Mouse (Mus musculus) lung, embryonic 16.5 days (tissue): Measurements from ENCODE around the gene Anapc7. TPM values are rescaled to one million over a fixed set of nuclear protein-coding genes. Genes with fewer than 3 reads are reported as not detected.
"Not testable (repeated sequence)": the region's sequence is repeated elsewhere in the genome, so short reads cannot be mapped to it uniquely, and the experiment has no call there.

Experiments
- ATAC-seq: fragments of 200-750 bp; cut with Nextera tagmentation; 2 replicates; pipeline ENCODE4 v1.8.0; 2017; ENCODE audit warnings: low read depth, mild to moderate bottlenecking, moderate library complexity
- H3K27ac ChIP-seq: fragments of 300-500 bp; sonication (generic); 2 replicates; pipeline ENCODE4 v1.5.1; 2014; ENCODE audit warnings: mild to moderate bottlenecking, control low read depth, low read length
- H3K27me3 ChIP-seq: fragments of 300-500 bp; sonication (generic); 2 replicates; pipeline ENCODE4 v1.6.1; 2014; ENCODE audit warnings: low read depth, low read length, mixed read lengths; ENCODE audit not compliant: control insufficient read depth, insufficient read depth
- H3K36me3 ChIP-seq: fragments of 300-500 bp; sonication (generic); 2 replicates; pipeline ENCODE4 v1.6.1; 2014; ENCODE audit warnings: low read length; ENCODE audit not compliant: control insufficient read depth, insufficient read depth
- H3K4me1 ChIP-seq: fragments of 300-500 bp; sonication (generic); replicated peaks from 2 replicates; pipeline ENCODE4 v1.6.1; 2014; ENCODE audit warnings: low read length, mixed read lengths; ENCODE audit not compliant: control insufficient read depth, insufficient read depth
- H3K4me2 ChIP-seq: fragments of 300-500 bp; sonication (generic); 2 replicates; pipeline ENCODE4 v1.6.1; 2014; ENCODE audit warnings: low read depth, low read length, control low read depth
- H3K4me3 ChIP-seq: fragments of 300-500 bp; sonication (generic); 2 replicates; pipeline ENCODE4 v1.5.1; 2014; ENCODE audit warnings: mild to moderate bottlenecking, low read length, control low read depth
- H3K9ac ChIP-seq: fragments of 300-500 bp; sonication (generic); 2 replicates; pipeline ENCODE4 v1.6.1; 2014; ENCODE audit warnings: low read length, control low read depth
- H3K9me3 ChIP-seq: fragments of 300-500 bp; sonication (generic); 2 replicates; pipeline ENCODE4 v1.6.1; 2016; ENCODE audit warnings: low read length; ENCODE audit not compliant: control insufficient read depth
- WGBS: fragments of 180-500 bp; shearing (Covaris S2); extraction: QIAGEN DNeasy Blood & Tissue Kit; methylation state at CpG from one replicate; pipeline ENCODE4 v1.1.7; 2014; 5-methylcytosine and 5-hydroxymethylcytosine counted together
- polyA plus RNA-seq: library from polyadenylated mRNA; unstranded; fragments of >200 nt; fragmentation: Nextera tagmentation; extraction: Ambion mirVana; gene quantifications from 2 replicates; pipeline ENCODE4 v1.2.1, GENCODE M21; 2015

The Anapc7 gene
- polyA plus RNA-seq, 1 experiment from 2014 or later, result 44.0 TPM

GRCm38 (mm10) chr5:122474643-122475363 is 53.3 kb downstream of the Anapc7 start:
- Histone ChIP-seq H3K4me1 (no peaks in the 10 kb centered on the region), H3K4me3 (no peak overlapping the region), H3K27me3 (no peaks in the 10 kb centered on the region), H3K9ac (no peak overlapping the region), H3K4me2 (no peak overlapping the region), H3K36me3 (peaks cover 34% of the 10 kb centered on the region), H3K27ac (no peak overlapping the region), H3K9me3 (no peaks in the 10 kb centered on the region)
- ATAC-seq, result no peak
- 73% methylated on average over 4 of the region's 4 CpGs for WGBS

GRCm38 (mm10) chr5:122476078-122476477 is 54.6 kb downstream of the Anapc7 start:
- Histone ChIP-seq H3K9me3 (no peaks in the 10 kb centered on the region), H3K36me3 (peaks cover 23% of the 10 kb centered on the region), H3K4me2 (no peak overlapping the region), H3K9ac (no peak overlapping the region), H3K27ac (no peak overlapping the region), H3K4me3 (no peak overlapping the region), H3K4me1 (no peaks in the 10 kb centered on the region), H3K27me3 (no peaks in the 10 kb centered on the region)
- whole genome bisulfite sequencing, result 63% methylated on average over 3 of the region's 3 CpGs
- ATAC-seq, result no peak

GRCm38 (mm10) chr5:122477492-122477891 is 56.0 kb downstream of the Anapc7 start:
- Histone ChIP-seq H3K9ac (no peak overlapping the region), H3K4me2 (no peak overlapping the region), H3K9me3 (no peaks in the 10 kb centered on the region), H3K27me3 (no peaks in the 10 kb centered on the region), H3K27ac (no peak overlapping the region), H3K4me3 (no peak overlapping the region), H3K4me1 (no peaks in the 10 kb centered on the region), H3K36me3 (peaks cover 20% of the 10 kb centered on the region)
- WGBS, result 87% methylated on average over 3 of the region's 3 CpGs
- no peak for ATAC-seq

GRCm38 (mm10) chr5:122479131-122479530 is 57.6 kb downstream of the Anapc7 start:
- Histone ChIP-seq H3K4me2 (no peak overlapping the region), H3K4me1 (no peaks in the 10 kb centered on the region), H3K4me3 (no peak overlapping the region), H3K27ac (no peak overlapping the region), H3K27me3 (no peaks in the 10 kb centered on the region), H3K9me3 (no peaks in the 10 kb centered on the region), H3K9ac (no peak overlapping the region), H3K36me3 (peaks cover 17% of the 10 kb centered on the region)
- no peak for ATAC-seq
- WGBS, result 45% methylated on average over 2 of the region's 2 CpGs

- Histone ChIP-seq H3K4me2 (no peak overlapping the region), H3K4me3 (no peak overlapping the region), H3K9me3 (no peaks in the 10 kb centered on the region), H3K27me3 (no peaks in the 10 kb centered on the region), H3K27ac (no peak overlapping the region), H3K36me3 (peaks cover 22% of the 10 kb centered on the region), H3K9ac (no peak overlapping the region), H3K4me1 (no peaks in the 10 kb centered on the region)
- 77% methylated on average over 5 of the region's 5 CpGs for WGBS
- ATAC-seq, result 0 out of 2 replicates have a peak, but pooled peaks have one; percentile 41
These were observed 60.4 kb downstream of the Anapc7 start for GRCm38 (mm10) chr5:122481844-122482243.

GRCm38 (mm10) chr5:122482733-122483391 is 61.4 kb downstream of the Anapc7 start:
- no peak overlapping the region for H3K27ac ChIP-seq
- no peaks in the 10 kb centered on the region for H3K9me3 ChIP-seq
- no peak overlapping the region for H3K4me2 ChIP-seq
- no peaks in the 10 kb centered on the region for H3K4me1 ChIP-seq
- 82% methylated on average over 6 of the region's 6 CpGs for WGBS
- H3K27me3 ChIP-seq, result no peaks in the 10 kb centered on the region
- ATAC-seq, result no peak
- peaks cover 21% of the 10 kb centered on the region for H3K36me3 ChIP-seq
- no peak overlapping the region for H3K4me3 ChIP-seq
- H3K9ac ChIP-seq, result no peak overlapping the region

- not testable (repeated sequence) for H3K27ac ChIP-seq, H3K9me3 ChIP-seq, H3K4me3 ChIP-seq, H3K4me1 ChIP-seq, ATAC-seq, H3K27me3 ChIP-seq, H3K9ac ChIP-seq, H3K4me2 ChIP-seq
- WGBS, result 67% methylated on average over 5 of the region's 5 CpGs
- peaks cover 37% of the 10 kb centered on the region for H3K36me3 ChIP-seq
These were observed 64.8 kb downstream of the Anapc7 start for GRCm38 (mm10) chr5:122486243-122486642.

- Histone ChIP-seq H3K9me3 (no peaks in the 10 kb centered on the region), H3K36me3 (peaks cover 40% of the 10 kb centered on the region), H3K4me3 (no peak overlapping the region), H3K9ac (no peak overlapping the region), H3K4me1 (no peaks in the 10 kb centered on the region), H3K27me3 (no peaks in the 10 kb centered on the region), H3K27ac (no peak overlapping the region), H3K4me2 (no peak overlapping the region)
- WGBS, result 84% methylated on average over 6 of the region's 6 CpGs
- ATAC-seq, result no peak
These were observed 66.3 kb downstream of the Anapc7 start for GRCm38 (mm10) chr5:122487825-122488224.

GRCm38 (mm10) chr5:122490148-122490547 is 68.7 kb downstream of the Anapc7 start:
- H3K27me3 ChIP-seq, result no peaks in the 10 kb centered on the region
- H3K36me3 ChIP-seq, result peaks cover 37% of the 10 kb centered on the region
- no peak overlapping the region for H3K4me3 ChIP-seq
- H3K9me3 ChIP-seq, result no peaks in the 10 kb centered on the region
- no peak overlapping the region for H3K27ac ChIP-seq
- no peak overlapping the region for H3K4me2 ChIP-seq
- 91% methylated on average over 2 of the region's 2 CpGs for WGBS
- H3K4me1 ChIP-seq, result peaks cover 3% of the 10 kb centered on the region; the same call in 1 of the 2 replicates
- no peak overlapping the region for H3K9ac ChIP-seq
- ATAC-seq, result no peak
